Mouse (Mus musculus) midbrain, embryonic 11.5 days (tissue): ENCODE measurements around the gene C1qc. TPM values are rescaled to one million over a fixed set of nuclear protein-coding genes. Genes with fewer than 3 reads are reported as not detected.
A peak's percentile ranks its signal among the peaks of the same experiment; 100 is the strongest.

Source experiments
- ATAC-seq: fragments of 200-750 bp; cut with Nextera tagmentation; 2 replicates; pipeline ENCODE4 v1.8.0; 2017; ENCODE audit warnings: moderate TSS enrichment, moderate library complexity; ENCODE audit not compliant: low FRiP score
- DNase-seq: peaks from one replicate; pipeline ENCODE4 v3.0.0; 2015; ENCODE audit warnings: low spot score; ENCODE audit errors: missing footprints
- H3K27ac ChIP-seq: fragments of 300-500 bp; sonication (generic); 2 replicates; pipeline ENCODE4 v1.5.1; 2014; ENCODE audit warnings: low read depth, low read length
- H3K27me3 ChIP-seq: fragments of 300-500 bp; sonication (generic); 2 replicates; pipeline ENCODE4 v1.6.1; 2014; ENCODE audit warnings: mild to moderate bottlenecking, low read length, moderate library complexity, mixed read lengths; ENCODE audit not compliant: control insufficient read depth, insufficient read depth
- H3K36me3 ChIP-seq: fragments of 300-500 bp; sonication (generic); 2 replicates; pipeline ENCODE4 v1.6.1; 2014; ENCODE audit warnings: mild to moderate bottlenecking, low read length, moderate library complexity, mixed read lengths; ENCODE audit not compliant: control insufficient read depth, insufficient read depth
- H3K4me1 ChIP-seq: fragments of 300-500 bp; sonication (generic); 2 replicates; pipeline ENCODE4 v1.6.1; 2014; ENCODE audit warnings: low read length; ENCODE audit not compliant: control insufficient read depth, insufficient read depth
- H3K4me2 ChIP-seq: fragments of 300-500 bp; sonication (generic); 2 replicates; pipeline ENCODE4 v1.6.1; 2014; ENCODE audit warnings: mild to moderate bottlenecking, moderate library complexity
- H3K4me3 ChIP-seq: fragments of 300-500 bp; sonication (generic); 2 replicates; pipeline ENCODE4 v1.5.1; 2014; ENCODE audit warnings: low read depth, low read length
- H3K9ac ChIP-seq: fragments of 300-500 bp; sonication (generic); 2 replicates; pipeline ENCODE4 v1.6.1; 2014; ENCODE audit warnings: low read length
- H3K9me3 ChIP-seq: fragments of 300-500 bp; sonication (generic); 2 replicates; pipeline ENCODE4 v1.6.1; 2016; ENCODE audit warnings: low read length; ENCODE audit not compliant: control insufficient read depth
- WGBS: fragments of 180-500 bp; shearing (Covaris S2); extraction: QIAGEN DNeasy Blood & Tissue Kit; methylation state at CpG from one replicate; pipeline ENCODE4 v1.1.7; 2014; 5-methylcytosine and 5-hydroxymethylcytosine counted together
- polyA plus RNA-seq: library from polyadenylated mRNA; unstranded; fragments of >200 nt; fragmentation: Nextera tagmentation; extraction: Ambion mirVana; gene quantifications from 2 replicates; pipeline ENCODE4 v1.2.1, GENCODE M21; 2014

C1qc gene
- polyA plus RNA-seq, 1 experiment from 2014 or later, result 18.9 TPM

DNA sequence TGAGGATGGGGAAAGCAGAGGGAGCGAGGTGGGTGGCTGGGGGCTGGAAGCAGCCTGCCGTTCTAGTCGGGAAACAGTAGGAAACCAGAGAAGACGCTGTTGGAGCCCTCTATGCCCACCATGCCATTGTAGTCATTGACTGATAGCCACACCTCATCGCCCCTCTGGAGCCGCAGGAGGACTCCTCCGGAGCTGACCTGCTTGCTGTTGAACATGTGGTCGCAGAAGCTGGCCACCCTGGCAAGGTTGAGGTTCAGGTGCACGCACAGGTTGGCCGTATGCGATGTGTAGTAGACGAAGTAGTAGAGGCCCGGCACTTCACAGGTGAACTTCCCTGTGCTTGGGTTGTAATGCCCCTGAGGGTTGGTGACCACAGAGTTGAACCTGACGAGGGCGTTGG is 2.9 kb downstream of the C1qc start:
- Histone ChIP-seq H3K27me3 (peaks cover 14% of the 10 kb centered on the region; the same call in 1 of the 2 replicates), H3K4me2 (no peak overlapping the region), H3K36me3 (no peaks in the 10 kb centered on the region), H3K4me1 (no peaks in the 10 kb centered on the region), H3K27ac (no peak overlapping the region), H3K4me3 (no peak overlapping the region), H3K9me3 (no peaks in the 10 kb centered on the region), H3K9ac (no peak overlapping the region)
- ATAC-seq, result no peak
- no peak for DNase-seq
- WGBS, result 87% methylated on average over 15 of the region's 15 CpGs

DNA sequence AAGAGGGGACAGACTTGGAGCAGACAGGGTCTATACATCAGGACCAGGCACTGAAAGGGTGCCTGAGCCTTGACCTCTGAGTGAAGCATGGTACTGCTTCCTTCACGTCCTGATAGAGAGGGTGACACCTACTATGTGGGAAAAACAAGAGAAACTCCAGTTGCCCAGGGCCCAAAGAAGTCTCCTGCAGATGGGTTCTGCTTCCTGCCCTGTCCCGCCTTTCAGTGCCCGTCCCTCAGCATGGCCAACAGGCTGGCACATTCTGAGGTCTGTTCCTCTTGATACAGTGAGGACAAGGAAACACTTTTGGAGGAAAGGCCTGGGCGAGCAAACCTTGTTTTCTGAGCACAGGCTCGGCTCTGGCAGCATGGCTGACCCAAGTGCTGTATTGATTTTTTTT is 5.2 kb downstream of the C1qc start:
- no peak overlapping the region for H3K4me2 ChIP-seq
- H3K27me3 ChIP-seq, result 0 out of 2 replicates have a peak, but pooled peaks cover under 1% of the 10 kb centered on the region
- H3K27ac ChIP-seq, result no peak overlapping the region
- ATAC-seq (no peak), DNase-seq (no peak)
- H3K4me1 ChIP-seq, result no peaks in the 10 kb centered on the region
- H3K9me3 ChIP-seq, result no peaks in the 10 kb centered on the region
- no peak overlapping the region for H3K9ac ChIP-seq
- WGBS, result 80% methylated on average over 5 of the region's 5 CpGs
- H3K36me3 ChIP-seq, result no peaks in the 10 kb centered on the region
- H3K4me3 ChIP-seq, result no peak overlapping the region

DNA sequence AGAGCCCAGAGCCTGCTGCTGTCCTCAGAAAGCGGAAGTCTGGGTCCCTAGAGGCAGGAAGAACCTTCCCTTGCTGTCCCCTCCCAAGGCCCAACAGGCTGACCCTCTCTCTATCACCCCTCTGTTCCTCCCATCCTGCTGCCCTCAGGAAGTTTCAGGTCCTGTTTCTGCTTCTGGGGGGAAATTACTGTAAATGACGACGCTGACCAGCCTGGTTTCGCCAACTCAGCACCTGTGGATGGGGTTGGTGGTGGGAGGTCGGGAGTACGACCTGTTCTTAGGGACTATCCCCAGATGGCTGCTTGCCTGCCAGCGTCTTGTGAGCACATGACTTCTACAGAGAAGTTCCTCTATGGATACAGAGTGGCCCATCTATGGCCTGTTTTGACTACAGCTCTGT is 6.8 kb downstream of the C1qc start, which contains the start of gene C1qb:
Gene C1qb, minus strand, starts transcription at position 87 of the 400 bp plus-strand sequence.
- Histone ChIP-seq H3K36me3 (no peaks in the 10 kb centered on the region), H3K4me1 (no peaks in the 10 kb centered on the region), H3K27ac (no peak within 1 kb of the TSS), H3K4me2 (no peak within 1 kb of the TSS), H3K27me3 (no peaks in the 10 kb centered on the region), H3K4me3 (no peak within 1 kb of the TSS), H3K9ac (no peak within 1 kb of the TSS), H3K9me3 (no peaks in the 10 kb centered on the region)
- DNase-seq, result no peak
- ATAC-seq, result no peak
- WGBS, result 81% methylated on average over 7 of the region's 7 CpGs

DNA sequence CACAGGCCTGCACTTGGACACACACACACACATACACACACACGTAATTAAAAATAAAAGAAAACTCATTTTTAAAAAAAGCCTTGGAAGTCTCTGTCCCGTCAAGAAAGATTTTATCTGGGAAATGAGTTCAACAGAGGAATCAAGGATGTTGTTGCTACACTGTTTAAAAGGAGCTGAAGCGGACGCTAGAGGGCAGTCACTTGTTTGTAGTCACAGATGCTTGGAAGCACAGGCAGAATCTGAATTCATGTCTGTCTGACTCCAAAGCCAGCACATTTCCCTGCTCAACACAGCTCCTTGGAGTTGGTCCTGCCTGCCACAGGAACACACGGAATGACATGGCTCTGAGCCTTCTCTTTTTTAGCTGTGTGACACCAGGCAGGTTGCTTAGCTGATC is 14.3 kb downstream of the C1qc start:
- H3K9me3 ChIP-seq, result no peaks in the 10 kb centered on the region
- no peak overlapping the region for H3K27ac ChIP-seq
- no peaks in the 10 kb centered on the region for H3K27me3 ChIP-seq
- ATAC-seq (no peak), DNase-seq (no peak)
- no peaks in the 10 kb centered on the region for H3K4me1 ChIP-seq
- no peak overlapping the region for H3K9ac ChIP-seq
- WGBS, result 28% methylated on average over 5 of the region's 5 CpGs
- H3K36me3 ChIP-seq, result no peaks in the 10 kb centered on the region
- H3K4me3 ChIP-seq, result no peak overlapping the region
- H3K4me2 ChIP-seq, result no peak overlapping the region

DNA sequence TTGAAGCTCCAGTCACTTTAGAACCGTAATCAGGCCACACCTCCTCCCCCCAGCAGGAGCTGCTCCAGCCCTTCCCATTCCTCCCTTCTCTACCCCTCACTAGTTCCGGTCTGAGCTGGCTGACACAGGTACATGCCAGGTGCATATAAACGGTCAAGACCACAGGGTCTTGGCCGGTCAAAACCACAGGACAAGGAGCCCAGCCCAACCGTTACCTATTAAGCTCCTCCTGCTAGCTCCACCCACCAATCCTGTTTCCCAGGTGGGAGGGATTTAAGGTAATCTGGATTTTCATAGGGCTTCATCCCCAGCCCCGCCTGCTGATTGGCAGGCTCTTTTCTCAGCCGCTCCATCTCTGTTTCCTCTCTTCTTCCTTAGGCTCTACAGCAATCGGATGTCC is 14.7 kb downstream of the C1qc start:
- Histone ChIP-seq H3K36me3 (no peaks in the 10 kb centered on the region), H3K4me1 (no peaks in the 10 kb centered on the region), H3K9ac (no peak overlapping the region), H3K9me3 (no peaks in the 10 kb centered on the region), H3K4me3 (no peak overlapping the region), H3K27me3 (no peaks in the 10 kb centered on the region), H3K27ac (no peak overlapping the region), H3K4me2 (no peak overlapping the region)
- DNase-seq (no peak), ATAC-seq (no peak)
- WGBS, result 50% methylated on average over 8 of the region's 8 CpGs

DNA sequence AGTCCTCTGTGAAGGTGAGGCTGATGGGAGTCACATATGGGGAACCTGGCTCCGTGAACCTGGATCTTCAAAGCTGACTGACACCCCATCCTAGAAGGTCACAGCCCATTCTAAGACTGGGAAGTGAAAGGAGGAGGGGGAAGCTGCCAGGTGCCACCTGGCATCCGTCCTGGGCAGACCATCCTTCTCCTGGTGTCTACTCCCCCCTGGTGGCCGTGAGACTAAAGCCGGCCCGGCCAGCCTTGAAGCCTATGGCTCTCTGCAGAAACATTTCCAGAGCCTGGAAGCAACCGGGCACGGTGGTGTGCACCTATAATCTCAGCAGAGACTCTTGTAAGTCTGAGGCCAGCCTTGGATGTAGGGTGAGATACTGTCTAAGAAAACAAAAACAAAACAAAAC is 15.9 kb downstream of the C1qc start:
- no peaks in the 10 kb centered on the region for H3K36me3 ChIP-seq
- no peaks in the 10 kb centered on the region for H3K9me3 ChIP-seq
- H3K4me2 ChIP-seq, result no peak overlapping the region
- DNase-seq, result peak; percentile 92
- no peak overlapping the region for H3K9ac ChIP-seq
- H3K27ac ChIP-seq, result no peak overlapping the region
- no peak overlapping the region for H3K4me3 ChIP-seq
- WGBS, result 26% methylated on average over 7 of the region's 7 CpGs
- 0 out of 2 replicates have a peak, but pooled peaks have one; percentile 42 for ATAC-seq
- no peaks in the 10 kb centered on the region for H3K27me3 ChIP-seq
- no peaks in the 10 kb centered on the region for H3K4me1 ChIP-seq

DNA sequence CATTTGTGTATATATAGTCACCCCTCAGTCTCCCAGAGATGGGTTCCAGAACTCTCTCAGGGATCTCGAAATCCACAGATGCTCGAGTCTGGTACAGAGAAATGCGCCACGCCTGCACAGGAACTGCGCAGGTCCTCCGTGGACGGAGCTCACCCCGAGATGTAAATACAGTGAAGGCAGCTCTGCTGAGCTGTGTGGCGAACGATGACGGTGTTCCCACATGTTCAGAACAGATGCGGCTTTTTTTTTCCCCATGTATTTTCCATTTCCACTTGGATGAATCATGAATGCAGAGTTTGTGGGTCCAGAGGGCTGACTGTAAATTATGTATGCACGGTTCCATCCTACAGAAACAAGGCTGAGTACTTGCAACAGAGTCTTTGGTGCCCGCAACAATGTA is 17.9 kb downstream of the C1qc start:
- 94% methylated on average over 14 of the region's 14 CpGs for WGBS
- ATAC-seq, result no peak

DNA sequence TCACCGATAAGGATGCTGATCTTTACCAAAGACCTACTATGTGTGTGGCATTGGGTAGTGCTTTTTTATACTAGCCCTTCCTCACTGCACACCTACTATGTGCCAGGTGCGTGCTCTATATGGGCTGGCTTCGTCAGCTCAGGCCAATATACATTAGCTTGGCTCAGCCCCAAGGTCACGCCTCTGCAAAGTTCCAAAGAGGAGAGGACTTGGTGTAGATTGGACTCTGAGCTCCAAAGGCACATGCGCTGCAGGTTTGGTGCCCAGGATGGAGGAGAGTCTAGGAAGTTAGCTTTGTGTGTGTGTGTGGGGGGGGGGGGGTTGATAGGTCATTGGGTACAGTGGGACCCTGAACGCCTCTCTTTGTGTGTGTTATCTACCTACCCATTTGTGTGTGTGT is 24.5 kb downstream of the C1qc start:
- H3K4me3 ChIP-seq, result no peak overlapping the region
- no peaks in the 10 kb centered on the region for H3K27me3 ChIP-seq
- ATAC-seq, result no peak
- DNase-seq, result no peak
- no peak overlapping the region for H3K4me2 ChIP-seq
- H3K27ac ChIP-seq, result no peak overlapping the region
- WGBS, result 85% methylated on average over 6 of the region's 6 CpGs
- no peaks in the 10 kb centered on the region for H3K36me3 ChIP-seq
- H3K4me1 ChIP-seq, result peaks cover 33% of the 10 kb centered on the region
- H3K9me3 ChIP-seq, result no peaks in the 10 kb centered on the region
- H3K9ac ChIP-seq, result no peak overlapping the region

More for the DNA sequence above, 17.9 kb downstream of the C1qc start:
- Histone ChIP-seq H3K4me2 (no peak overlapping the region), H3K9me3 (no peaks in the 10 kb centered on the region), H3K27ac (no peak overlapping the region), H3K36me3 (no peaks in the 10 kb centered on the region), H3K4me1 (no peaks in the 10 kb centered on the region), H3K4me3 (no peak overlapping the region), H3K9ac (no peak overlapping the region), H3K27me3 (no peaks in the 10 kb centered on the region)
- DNase-seq, result no peak

DNA sequence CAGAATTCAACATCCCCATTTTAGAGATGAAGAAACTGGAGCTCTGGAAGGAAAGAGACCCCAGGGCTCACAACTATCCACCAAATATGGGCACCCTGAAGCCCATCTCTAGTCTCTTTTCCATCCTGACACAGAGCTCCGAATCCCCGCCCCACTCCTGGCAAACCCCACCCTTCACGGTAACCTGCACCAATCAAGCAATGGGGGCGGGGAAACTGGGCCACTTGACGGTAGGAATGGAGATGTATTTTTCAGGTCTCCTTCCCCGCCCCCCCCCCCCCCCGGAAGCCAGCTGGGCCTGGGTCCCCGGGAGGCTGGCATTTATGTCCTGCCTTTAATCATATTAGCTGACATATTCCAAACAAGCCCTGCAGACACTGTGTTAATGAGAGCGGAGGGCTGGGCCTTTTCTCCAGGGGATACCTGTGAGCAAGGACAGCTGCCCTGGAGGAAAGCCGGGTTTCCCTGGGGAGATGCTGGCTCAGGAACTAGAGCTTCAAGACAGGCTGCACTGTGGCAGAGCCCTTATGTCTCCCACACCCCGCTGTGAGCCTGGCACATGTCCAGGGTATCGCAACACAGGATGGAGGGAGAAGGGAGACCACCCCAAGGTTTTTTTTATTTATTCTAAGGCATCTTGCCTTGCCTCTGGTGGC is 25.0 kb downstream of the C1qc start:
- no peak overlapping the region for H3K4me3 ChIP-seq
- H3K4me1 ChIP-seq, result peaks cover 38% of the 10 kb centered on the region
- DNase-seq, result no peak
- WGBS, result 20% methylated on average over 12 of the region's 12 CpGs
- no peak for ATAC-seq
- no peaks in the 10 kb centered on the region for H3K27me3 ChIP-seq
- H3K9ac ChIP-seq, result no peak overlapping the region
- H3K9me3 ChIP-seq, result no peaks in the 10 kb centered on the region
- no peaks in the 10 kb centered on the region for H3K36me3 ChIP-seq
- no peak overlapping the region; the same call in 1 of the 2 replicates for H3K27ac ChIP-seq
- no peak overlapping the region for H3K4me2 ChIP-seq
